Mouse (Mus musculus) bone marrow macrophage, adult 2 months (primary cell): Measurements from ENCODE around the gene Xpo1.

Source experiments
- CTCF ChIP-seq: IDR thresholded peaks from 2 replicates; pipeline ENCODE4 v1.5.1; 2012; ENCODE audit warnings: low read depth, mild to moderate bottlenecking, low read length, moderate library complexity
- POLR2A ChIP-seq: IDR thresholded peaks from 2 replicates; pipeline ENCODE4 v1.6.1; 2012; ENCODE audit warnings: mild to moderate bottlenecking, low read depth, low read length, borderline replicate concordance

GRCm38 (mm10) chr11:23259073-23259472 lies 3.2 kb downstream of the Xpo1 start:
- TF ChIP-seq POLR2A: no peak
- no peak for TF ChIP-seq CTCF
